Mouse (Mus musculus) cortical plate, adult 2 months (tissue): Measurements from ENCODE around the gene Mepce.

Experiments
- CTCF ChIP-seq: fragments of 200-500 bp; IDR thresholded peaks from 2 replicates; pipeline ENCODE4 v1.5.1; 2011; ENCODE audit warnings: mild to moderate bottlenecking, control low read depth, low read length; ENCODE audit not compliant: insufficient read depth; ENCODE audit errors: extremely low read depth
- POLR2A ChIP-seq: fragments of 200-500 bp; IDR thresholded peaks from 2 replicates; pipeline ENCODE4 v1.6.1; 2011; ENCODE audit warnings: mild to moderate bottlenecking, low read length, control low read depth; ENCODE audit not compliant: insufficient read depth; ENCODE audit errors: extremely low read depth

- no peak for TF ChIP-seq CTCF
- no peak for TF ChIP-seq POLR2A
Observed at GRCm38 (mm10) chr5:137830238-137830637, 42.8 kb upstream of the Mepce start.
